Mouse (Mus musculus): ENCODE measurements at regions not wholly inside any gene's neighbourhood (a gene's known extent, or its start where the extent isn't known, plus 50 kb on each side); places are given as distances from the start of the nearest gene placed in this dataset.
"Not testable (repeated sequence)": the region's sequence is repeated elsewhere in the genome, so short reads cannot be mapped to it uniquely, and the experiment has no call there.

GRCm38 (mm10) chr13:60467821-60468579 is 133.7 kb upstream of the Dapk1 start:
- DNase-seq (ENCODE audit: inconsistent age in 2 of 2, low spot score in 1 of 2): peak; percentile 59 to 88

GRCm38 (mm10) chr13:60470426-60471398 is 131.0 kb upstream of the Dapk1 start:
- no peak for DNase-seq (ENCODE audit: inconsistent age in 2 of 2, low spot score in 1 of 2)

GRCm38 (mm10) chr13:60471602-60472001 is 130.1 kb upstream of the Dapk1 start:
- DNase-seq (ENCODE audit: inconsistent age in 2 of 2, low spot score in 1 of 2): no peak

- DNase-seq (ENCODE audit: inconsistent age in 2 of 2, low spot score in 1 of 2): no peak
Observed at GRCm38 (mm10) chr13:60476366-60476765, 125.4 kb upstream of the Dapk1 start.

GRCm38 (mm10) chr13:60478301-60478700 is 123.4 kb upstream of the Dapk1 start:
- DNase-seq (ENCODE audit: inconsistent age in 2 of 2, low spot score in 1 of 2): no peak

GRCm38 (mm10) chr13:60479043-60479861 is 122.5 kb upstream of the Dapk1 start:
- DNase-seq (ENCODE audit: inconsistent age in 2 of 2, low spot score in 1 of 2): peak; percentile 41 to 85

GRCm38 (mm10) chr13:60479862-60480730 is 121.7 kb upstream of the Dapk1 start:
- DNase-seq (ENCODE audit: inconsistent age in 2 of 2, low spot score in 1 of 2): no peak

- peak in 1 of 2 experiments; percentile 37 for DNase-seq (ENCODE audit: inconsistent age in 2 of 2, low spot score in 1 of 2)
Observed at GRCm38 (mm10) chr13:60480731-60481431, 120.9 kb upstream of the Dapk1 start.

GRCm38 (mm10) chr13:60481451-60481850 is 120.3 kb upstream of the Dapk1 start:
- not testable (repeated sequence) for DNase-seq (ENCODE audit: inconsistent age in 2 of 2, low spot score in 1 of 2)

- no peak for DNase-seq (ENCODE audit: inconsistent age in 2 of 2, low spot score in 1 of 2)
Observed at GRCm38 (mm10) chr13:60481946-60482345, 119.8 kb upstream of the Dapk1 start.

- peak in 1 of 2 experiments; percentile 79 for DNase-seq (ENCODE audit: inconsistent age in 2 of 2, low spot score in 1 of 2)
Observed at GRCm38 (mm10) chr13:60486105-60486504, 115.6 kb upstream of the Dapk1 start.

GRCm38 (mm10) chr13:60486871-60487270 is 114.9 kb upstream of the Dapk1 start:
- DNase-seq (ENCODE audit: inconsistent age in 2 of 2, low spot score in 1 of 2): no peak

- peak in 1 of 2 experiments; percentile 80 for DNase-seq (ENCODE audit: inconsistent age in 2 of 2, low spot score in 1 of 2)
Observed at GRCm38 (mm10) chr13:60488131-60488883, 113.4 kb upstream of the Dapk1 start.

GRCm38 (mm10) chr13:60488884-60489265 is 112.9 kb upstream of the Dapk1 start:
- DNase-seq (ENCODE audit: inconsistent age in 2 of 2, low spot score in 1 of 2): no peak

GRCm38 (mm10) chr13:60491948-60492464 is 109.7 kb upstream of the Dapk1 start:
- DNase-seq (ENCODE audit: inconsistent age in 2 of 2, low spot score in 1 of 2): no peak

GRCm38 (mm10) chr13:60493836-60494235 is 107.9 kb upstream of the Dapk1 start:
- peak in 1 of 2 experiments; percentile 47 for DNase-seq (ENCODE audit: inconsistent age in 2 of 2, low spot score in 1 of 2)

- peak in 1 of 2 experiments; percentile 36 for DNase-seq (ENCODE audit: inconsistent age in 2 of 2, low spot score in 1 of 2)
Observed at GRCm38 (mm10) chr13:60497714-60498400, 103.9 kb upstream of the Dapk1 start.

GRCm38 (mm10) chr13:60504196-60504595 is 97.6 kb upstream of the Dapk1 start:
- no peak for DNase-seq (ENCODE audit: inconsistent age in 2 of 2, low spot score in 1 of 2)
